Comparison of ENCODE assay signal across 23 mouse cellular contexts in the genomic region with DNA sequence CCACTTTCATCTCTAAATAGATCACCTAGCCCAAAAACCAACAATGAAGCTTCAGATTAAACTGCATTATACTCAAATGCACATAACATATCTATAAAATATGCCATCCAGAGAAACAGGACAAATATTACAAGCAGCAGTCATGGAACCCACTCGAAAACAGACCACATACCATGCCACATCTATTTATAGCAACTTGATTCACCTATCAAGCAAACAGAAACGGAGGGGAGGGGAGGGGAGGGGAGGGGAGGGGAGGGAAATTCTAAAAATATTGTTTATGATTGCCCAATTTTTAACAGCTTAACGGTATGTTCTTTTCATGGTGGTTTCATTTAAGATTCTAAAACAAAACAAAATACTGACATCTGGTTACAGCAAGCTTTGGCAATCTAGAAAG.
DNase-seq lines count a peak whose midpoint lies in the region; ATAC-seq and TF ChIP-seq lines count a peak whose summit lies in the region.
"Had no signal": no experiment of that assay in that cellular context is flagged by ENCODE, and none has a peak within 500 bp of the region (broad histone marks: within the 10 kb centered on the region; RNA-seq: fewer than 3 reads in every experiment).

No protein-coding gene starts in this region.

- H3K9me3 ChIP-seq in heart, postnatal 0 days (replicated peaks; ENCODE audit: control insufficient read depth, low read length) = no peaks in the 10 kb centered on the region
- H3K9me3 ChIP-seq in heart, embryonic 11.5 days (replicated peaks; ENCODE audit: control insufficient read depth, low read length) = no peaks in the 10 kb centered on the region
- H3K9me3 ChIP-seq: embryonic facial prominence, embryonic 13.5 days; embryonic facial prominence, embryonic 15.5 days; forebrain, embryonic 10.5 days; forebrain, embryonic 12.5 days had no signal

- DNase-seq in heart, postnatal 0 days (ENCODE audit: low spot score) = peak; percentile 33
- DNase-seq in 416B (ENCODE audit: low read depth) = peak; percentile 33
- DNase-seq in frontal cortex, postnatal 36 days (ENCODE audit: low spot score in 2 of 2) = no peak
- DNase-seq in right cerebral cortex, postnatal 25 days = no peak
- DNase-seq: adrenal gland, adult 2 months; adrenal gland, postnatal 10 days; adrenal gland, postnatal 25 days; cerebellum, adult 11 months; cerebellum, adult 18-20 months; cerebellum, adult 8-10 months; cerebellum, adult 9-11 months; cerebellum, postnatal 14 days; cerebellum, postnatal 36 days had no signal

- no peak for TF ChIP-seq POLR2A in myocyte (IDR thresholded peaks at IDR 0.05; ENCODE audit: insufficient read length, low read depth)

- no peak overlapping the region for H3K4me3 ChIP-seq in heart, postnatal 0 days (ENCODE audit: low read depth, low read length)
- H3K4me3 ChIP-seq in heart, embryonic 11.5 days (ENCODE audit: low read depth, low read length) = no peak overlapping the region
- no peak overlapping the region for H3K4me3 ChIP-seq in myocyte
- H3K4me3 ChIP-seq: embryonic facial prominence, embryonic 13.5 days; embryonic facial prominence, embryonic 15.5 days; erythroblast, embryonic 14.5 days; forebrain, embryonic 10.5 days; forebrain, embryonic 12.5 days had no signal

- H3K27me3 ChIP-seq in heart, postnatal 0 days (ENCODE audit: control insufficient read depth, insufficient read depth, low read length) = no peaks in the 10 kb centered on the region
- H3K27me3 ChIP-seq in heart, embryonic 11.5 days (ENCODE audit: control insufficient read depth, insufficient read depth, low read length) = no peaks in the 10 kb centered on the region
- no peaks in the 10 kb centered on the region for H3K27me3 ChIP-seq in myocyte (ENCODE audit: control insufficient read depth, insufficient read depth, insufficient read length)
- H3K27me3 ChIP-seq: embryonic facial prominence, embryonic 13.5 days; embryonic facial prominence, embryonic 15.5 days; forebrain, embryonic 12.5 days had no signal

- no peak overlapping the region for H3K27ac ChIP-seq in heart, postnatal 0 days (ENCODE audit: low read depth)
- H3K27ac ChIP-seq in heart, embryonic 11.5 days (ENCODE audit: low read depth, low read length) = no peak overlapping the region
- H3K27ac ChIP-seq: embryonic facial prominence, embryonic 13.5 days; embryonic facial prominence, embryonic 15.5 days; forebrain, embryonic 10.5 days; forebrain, embryonic 12.5 days had no signal

- TF ChIP-seq EP300 in heart, postnatal 0 days (IDR thresholded peaks at IDR 0.05; ENCODE audit: low read depth) = no peak

- H3K4me2 ChIP-seq in heart, postnatal 0 days (ENCODE audit: low read depth, low read length) = no peak overlapping the region
- no peak overlapping the region for H3K4me2 ChIP-seq in heart, embryonic 11.5 days
- H3K4me2 ChIP-seq in myocyte (ENCODE audit: low read depth) = peak overlapping the region; percentile 27
- H3K4me2 ChIP-seq: embryonic facial prominence, embryonic 13.5 days; embryonic facial prominence, embryonic 15.5 days; forebrain, embryonic 12.5 days had no signal

- H3K79me2 ChIP-seq in myocyte (ENCODE audit: control insufficient read depth, insufficient read depth) = no peaks in the 10 kb centered on the region

- no peak overlapping the region for H3K9ac ChIP-seq in heart, postnatal 0 days (replicated peaks; ENCODE audit: low read depth, low read length)
- H3K9ac ChIP-seq in heart, embryonic 11.5 days (ENCODE audit: low read depth, low read length) = no peak overlapping the region
- H3K9ac ChIP-seq: embryonic facial prominence, embryonic 13.5 days; embryonic facial prominence, embryonic 15.5 days; forebrain, embryonic 12.5 days had no signal

- peaks cover 4% of the 10 kb centered on the region; the same call in 1 of the 2 replicates for H3K4me1 ChIP-seq in heart, postnatal 0 days (ENCODE audit: control insufficient read depth, insufficient read depth)
- H3K4me1 ChIP-seq in heart, embryonic 11.5 days (ENCODE audit: control insufficient read depth, insufficient read depth, low read length) = no peaks in the 10 kb centered on the region
- H3K4me1 ChIP-seq: embryonic facial prominence, embryonic 13.5 days; embryonic facial prominence, embryonic 15.5 days; forebrain, embryonic 10.5 days; forebrain, embryonic 12.5 days had no signal

- ATAC-seq in heart, postnatal 0 days (ENCODE audit: insufficient read depth, low read depth) = peak; percentile 67; the same call in 1 of the 2 replicates
- ATAC-seq in heart, embryonic 11.5 days (replicated peaks; ENCODE audit: insufficient number of reproducible peaks, low FRiP score, low TSS enrichment) = no peak
- peak; percentile 56; the same call in 1 of the 2 replicates for ATAC-seq in granulocyte monocyte progenitor cell, adult 5-6 weeks (replicated peaks; ENCODE audit: poor library complexity, severe bottlenecking)
- ATAC-seq: forebrain, embryonic 14.5 days; forebrain, embryonic 16.5 days had no signal

- TF ChIP-seq CTCF in heart, postnatal 0 days (IDR thresholded peaks at IDR 0.05; ENCODE audit: low read depth) = no peak

- no peaks in the 10 kb centered on the region for H3K36me3 ChIP-seq in heart, postnatal 0 days (replicated peaks; ENCODE audit: control insufficient read depth, insufficient read depth, low read length)
- no peaks in the 10 kb centered on the region for H3K36me3 ChIP-seq in heart, embryonic 11.5 days (ENCODE audit: control insufficient read depth, insufficient read depth, low read length)
- H3K36me3 ChIP-seq in myocyte (ENCODE audit: control insufficient read depth, insufficient read depth) = no peaks in the 10 kb centered on the region
- H3K36me3 ChIP-seq: embryonic facial prominence, embryonic 15.5 days had no signal

- 20% methylated on average over 3 of the region's 3 CpGs for WGBS in heart, postnatal 0 days
- WGBS in heart, embryonic 11.5 days (ENCODE audit: insufficient replicate concordance) = 48% methylated on average over 2 of the region's 3 CpGs

- H3ac ChIP-seq in myocyte (ENCODE audit: control insufficient read depth, insufficient read length) = no peak overlapping the region

TF ChIP-seq in myocyte, 11 proteins besides CTCF, POLR2A, EP300 and RAD21:
- TF ChIP-seq TCF3 (IDR thresholded peaks at IDR 0.05; ENCODE audit: insufficient read length, low read depth) = no peak
- no peak for TF ChIP-seq POLR2AphosphoS2 (IDR thresholded peaks at IDR 0.05; ENCODE audit: insufficient read length, low read depth)
- TF ChIP-seq TCF12 (IDR thresholded peaks at IDR 0.05; ENCODE audit: insufficient read depth, poor library complexity, severe bottlenecking) = no peak
- TF ChIP-seq REST (IDR thresholded peaks at IDR 0.05; ENCODE audit: insufficient read depth, insufficient read length) = no peak
- TF ChIP-seq MYOD1 (IDR thresholded peaks at IDR 0.05; ENCODE audit: control insufficient read depth in 1 of 3, insufficient read length in 2 of 3, low read depth in 2 of 3) = no peak
- no peak for TF ChIP-seq MAX (IDR thresholded peaks at IDR 0.05; ENCODE audit: low read depth)
- TF ChIP-seq SRF (IDR thresholded peaks at IDR 0.05; ENCODE audit: control insufficient read depth, insufficient read length, low read depth) = no peak
- TF ChIP-seq USF1 (IDR thresholded peaks at IDR 0.05; ENCODE audit: low read depth) = no peak
- no peak for TF ChIP-seq E2F4 (IDR thresholded peaks at IDR 0.05; ENCODE audit: insufficient read depth)
- TF ChIP-seq MYOG (IDR thresholded peaks at IDR 0.05; ENCODE audit: control insufficient read depth in 1 of 3, insufficient read depth in 1 of 3, insufficient read length in 2 of 3, low read depth in 2 of 3) = no peak
- no peak for TF ChIP-seq CEBPB (IDR thresholded peaks at IDR 0.05; ENCODE audit: insufficient read depth, poor library complexity, severe bottlenecking)

Comparison
In these comparisons a context has a peak if more than half of its experiments do, and no peak if none do; other contexts are left out.
1. DNase-seq: peak in heart, postnatal 0 days (single experiment) and 416B (single experiment); none in frontal cortex, postnatal 36 days (0 of 2) and right cerebral cortex, postnatal 25 days (single experiment).